Mouse (Mus musculus): Measurements from ENCODE around the gene Pml. TPM values are rescaled to one million over a fixed set of nuclear protein-coding genes. Genes with fewer than 3 reads are reported as not detected.

The Pml gene
- polyA plus RNA-seq, 1 experiment from 2014 or later, result 4.1 TPM

GRCm38 (mm10) chr9:58248746-58249413, 706 bp downstream of the Pml start:
- Histone ChIP-seq H3K4me2 (replicated peaks) (peak overlapping the region; percentile 61), H3K36me3 (no peaks in the 10 kb centered on the region), H3K4me3 (replicated peaks) (peak overlapping the region; percentile 43), H3K9ac (replicated peaks) (peak overlapping the region; percentile 66), H3K27me3 (no peaks in the 10 kb centered on the region), H3K4me1 (replicated peaks) (peaks cover 33% of the 10 kb centered on the region), H3K27ac (no peak overlapping the region), H3K9me3 (no peaks in the 10 kb centered on the region)
- ATAC-seq, result no peak
- 52% methylated on average over 7 of the region's 7 CpGs for WGBS

- peak overlapping the region; percentile 58 for H3K9ac ChIP-seq (replicated peaks)
- H3K4me1 ChIP-seq (replicated peaks), result peaks cover 33% of the 10 kb centered on the region
- H3K27me3 ChIP-seq, result no peaks in the 10 kb centered on the region
- peak overlapping the region; percentile 41 for H3K4me2 ChIP-seq (replicated peaks)
- H3K36me3 ChIP-seq, result no peaks in the 10 kb centered on the region
- H3K27ac ChIP-seq, result no peak overlapping the region
- H3K9me3 ChIP-seq, result no peaks in the 10 kb centered on the region
- WGBS, result 14% methylated on average over 25 of the region's 25 CpGs
- 0 out of 2 replicates have a peak overlapping the region, but pooled peaks have one; percentile 8 for H3K4me3 ChIP-seq (replicated peaks)
- ATAC-seq, result peak; percentile 85
Measured at GRCm38 (mm10) chr9:58247064-58247759, 2.4 kb downstream of the Pml start.

- no peaks in the 10 kb centered on the region for H3K9me3 ChIP-seq
- H3K4me3 ChIP-seq (replicated peaks), result no peak overlapping the region
- no peak overlapping the region for H3K27ac ChIP-seq
- H3K9ac ChIP-seq (replicated peaks), result no peak overlapping the region
- no peak for ATAC-seq
- H3K27me3 ChIP-seq, result no peaks in the 10 kb centered on the region
- H3K4me1 ChIP-seq (replicated peaks), result peaks cover 43% of the 10 kb centered on the region
- no peaks in the 10 kb centered on the region for H3K36me3 ChIP-seq
- H3K4me2 ChIP-seq (replicated peaks), result no peak overlapping the region
- WGBS, result 82% methylated on average over 4 of the region's 4 CpGs
Measured at GRCm38 (mm10) chr9:58246083-58246591, 3.4 kb downstream of the Pml start.

- H3K4me3 ChIP-seq (replicated peaks), result no peak overlapping the region
- H3K4me2 ChIP-seq (replicated peaks), result no peak overlapping the region
- no peak for ATAC-seq
- WGBS, result 93% methylated on average over 6 of the region's 6 CpGs
- peaks cover 29% of the 10 kb centered on the region for H3K4me1 ChIP-seq (replicated peaks)
- no peaks in the 10 kb centered on the region for H3K36me3 ChIP-seq
- H3K9me3 ChIP-seq, result no peaks in the 10 kb centered on the region
- no peaks in the 10 kb centered on the region for H3K27me3 ChIP-seq
- no peak overlapping the region for H3K9ac ChIP-seq (replicated peaks)
- H3K27ac ChIP-seq, result no peak overlapping the region
Measured at GRCm38 (mm10) chr9:58243696-58244095, 5.9 kb downstream of the Pml start.

GRCm38 (mm10) chr9:58242696-58243095, 6.9 kb downstream of the Pml start:
- H3K9me3 ChIP-seq, result no peaks in the 10 kb centered on the region
- no peak overlapping the region for H3K4me3 ChIP-seq (replicated peaks)
- H3K36me3 ChIP-seq, result no peaks in the 10 kb centered on the region
- H3K9ac ChIP-seq (replicated peaks), result no peak overlapping the region
- H3K4me1 ChIP-seq (replicated peaks), result peaks cover 24% of the 10 kb centered on the region
- no peak overlapping the region for H3K27ac ChIP-seq
- H3K27me3 ChIP-seq, result no peaks in the 10 kb centered on the region
- no peak overlapping the region for H3K4me2 ChIP-seq (replicated peaks)
- 93% methylated on average over 5 of the region's 5 CpGs for WGBS
- no peak for ATAC-seq

- ATAC-seq, result peak; percentile 69
- H3K27me3 ChIP-seq, result no peaks in the 10 kb centered on the region
- H3K27ac ChIP-seq, result peak overlapping the region; percentile 59; the same call in 1 of the 2 replicates
- no peak overlapping the region for H3K9ac ChIP-seq (replicated peaks)
- H3K4me3 ChIP-seq (replicated peaks), result no peak overlapping the region
- H3K36me3 ChIP-seq, result no peaks in the 10 kb centered on the region
- H3K4me1 ChIP-seq (replicated peaks), result peaks cover 18% of the 10 kb centered on the region
- 47% methylated on average over 9 of the region's 9 CpGs for WGBS
- no peaks in the 10 kb centered on the region for H3K9me3 ChIP-seq
- no peak overlapping the region for H3K4me2 ChIP-seq (replicated peaks)
Measured at GRCm38 (mm10) chr9:58241780-58242485, 7.7 kb downstream of the Pml start.

- 98% methylated on average over 28 of the region's 28 CpGs for WGBS
- Histone ChIP-seq H3K27ac (no peak overlapping the region), H3K9me3 (no peaks in the 10 kb centered on the region), H3K4me2 (replicated peaks) (no peak overlapping the region), H3K4me3 (replicated peaks) (no peak overlapping the region), H3K36me3 (peaks cover 15% of the 10 kb centered on the region), H3K9ac (replicated peaks) (no peak overlapping the region), H3K27me3 (no peaks in the 10 kb centered on the region), H3K4me1 (replicated peaks) (no peaks in the 10 kb centered on the region)
- no peak for ATAC-seq
Measured at GRCm38 (mm10) chr9:58234502-58235015, 15.0 kb downstream of the Pml start.

GRCm38 (mm10) chr9:58232374-58232773, 17.2 kb downstream of the Pml start:
- WGBS, result 89% methylated on average over 5 of the region's 5 CpGs
- Histone ChIP-seq H3K4me2 (replicated peaks) (no peak overlapping the region), H3K9ac (replicated peaks) (no peak overlapping the region), H3K4me3 (replicated peaks) (no peak overlapping the region), H3K27ac (no peak overlapping the region), H3K27me3 (no peaks in the 10 kb centered on the region), H3K4me1 (replicated peaks) (no peaks in the 10 kb centered on the region), H3K9me3 (no peaks in the 10 kb centered on the region), H3K36me3 (peaks cover 26% of the 10 kb centered on the region)
- no peak for ATAC-seq

GRCm38 (mm10) chr9:58231746-58232145, 17.8 kb downstream of the Pml start:
- Histone ChIP-seq H3K27ac (no peak overlapping the region), H3K9me3 (no peaks in the 10 kb centered on the region), H3K27me3 (no peaks in the 10 kb centered on the region), H3K9ac (replicated peaks) (no peak overlapping the region), H3K4me2 (replicated peaks) (no peak overlapping the region), H3K4me3 (replicated peaks) (no peak overlapping the region), H3K4me1 (replicated peaks) (no peaks in the 10 kb centered on the region), H3K36me3 (peaks cover 26% of the 10 kb centered on the region)
- ATAC-seq, result no peak
- WGBS, result 85% methylated on average over 6 of the region's 6 CpGs

- Histone ChIP-seq H3K4me1 (replicated peaks) (no peaks in the 10 kb centered on the region), H3K4me2 (replicated peaks) (no peak overlapping the region), H3K27me3 (no peaks in the 10 kb centered on the region), H3K4me3 (replicated peaks) (no peak overlapping the region), H3K27ac (no peak overlapping the region), H3K9me3 (no peaks in the 10 kb centered on the region), H3K9ac (replicated peaks) (no peak overlapping the region), H3K36me3 (peaks cover 21% of the 10 kb centered on the region)
- ATAC-seq, result no peak
- 97% methylated on average over 9 of the region's 9 CpGs for WGBS
Measured at GRCm38 (mm10) chr9:58228777-58229466, 20.7 kb downstream of the Pml start.
